Mouse (Mus musculus) bone marrow, adult 2 months (tissue): ENCODE measurements around the gene Tpd52l2.

Experiments
- CTCF ChIP-seq: fragments of 200-500 bp; IDR thresholded peaks from 2 replicates; pipeline ENCODE4 v1.5.1; 2011; ENCODE audit warnings: low read length, control low read depth; ENCODE audit not compliant: control insufficient read depth, insufficient read depth
- POLR2A ChIP-seq: fragments of 200-500 bp; IDR thresholded peaks from 2 replicates; pipeline ENCODE4 v1.6.1; 2011; ENCODE audit warnings: low read depth, mild to moderate bottlenecking, control low read depth, low read length, borderline replicate concordance; ENCODE audit not compliant: control insufficient read depth

DNA sequence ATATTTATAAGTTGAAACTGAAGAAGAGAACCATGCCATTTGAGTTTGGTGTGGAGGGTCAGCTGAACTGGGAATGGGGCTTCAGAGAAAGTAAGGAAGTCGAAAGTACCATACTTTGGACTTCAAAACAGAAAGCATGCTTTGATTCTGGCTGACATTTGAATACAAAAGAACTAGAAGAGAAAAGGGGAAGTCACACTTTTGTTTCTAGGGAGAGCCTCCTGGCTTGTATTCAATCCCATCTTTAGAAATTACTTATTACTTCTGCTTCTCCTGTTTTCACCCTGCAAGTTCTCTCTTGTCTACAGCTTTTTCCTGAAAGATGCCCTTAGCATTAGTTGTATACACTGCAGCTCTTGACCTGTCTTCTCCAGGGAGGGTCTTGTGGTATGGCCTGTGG is 51.3 kb downstream of the Tpd52l2 start:
- TF ChIP-seq POLR2A = no peak
- TF ChIP-seq CTCF = no peak
